Mouse (Mus musculus) c-Kit-negative CD71-positive TER-119-positive erythroid progenitor cells, embryonic 14.5 days (primary cell): ENCODE measurements at regions not wholly inside any gene's neighbourhood (a gene's known extent, or its start where the extent isn't known, plus 50 kb on each side); places are given as distances from the start of the nearest gene placed in this dataset.

ENCODE experiments used
- DNase-seq: peaks from one replicate; pipeline ENCODE4 v3.0.0-alpha.2; 2013; ENCODE audit warnings: low read depth, low spot score

- DNase-seq: no peak
Measured at GRCm38 (mm10) chr7:119250381-119250780, 66.0 kb upstream of the Gpr139 start.

- no peak for DNase-seq
Measured at GRCm38 (mm10) chr7:119244785-119245184, 60.4 kb upstream of the Gpr139 start.

GRCm38 (mm10) chr7:119236343-119236742, 51.9 kb upstream of the Gpr139 start:
- no peak for DNase-seq
